Mouse (Mus musculus) liver, embryonic 14.5 days (tissue): Measurements from ENCODE around the gene Dlx2. TPM values are rescaled to one million over a fixed set of nuclear protein-coding genes. Genes with fewer than 3 reads are reported as not detected.

Experiments used
- ATAC-seq: fragments of 200-750 bp; cut with Nextera tagmentation; 2 replicates; pipeline ENCODE4 v1.8.0; 2017; ENCODE audit warnings: moderate number of reproducible peaks, mild to moderate bottlenecking, moderate library complexity; ENCODE audit not compliant: insufficient read depth
- DNase-seq, 3 experiments: peaks; one replicate each; pipeline ENCODE4 v3.0.0-alpha.2; 2012 to 2013; ENCODE audit warnings: low read depth in 3 of 3, low spot score in 3 of 3
- H3K27ac ChIP-seq: fragments of 300-500 bp; sonication (generic); 2 replicates; pipeline ENCODE4 v1.5.1; 2014; ENCODE audit warnings: moderate library complexity, mild to moderate bottlenecking, control low read depth, inconsistent platforms
- H3K27me3 ChIP-seq: fragments of 300-500 bp; sonication (generic); 2 replicates; pipeline ENCODE4 v1.6.1; 2014; ENCODE audit warnings: mild to moderate bottlenecking, low read length, moderate library complexity; ENCODE audit not compliant: control insufficient read depth, insufficient read depth
- H3K36me3 ChIP-seq: fragments of 300-500 bp; sonication (generic); replicated peaks from 2 replicates; pipeline ENCODE4 v1.6.1; 2014; ENCODE audit warnings: low read depth; ENCODE audit not compliant: control insufficient read depth, insufficient read depth
- H3K4me1 ChIP-seq, 2 experiments: fragments of 200-500 bp in 1 of 2; fragments of 300-500 bp in 1 of 2; sonication (generic) in 1 of 2; replicated peaks; 2 replicates each; pipeline ENCODE4 v1.6.1; 2012 to 2014; ENCODE audit warnings: antibody characterized with exemption in 1 of 2, inconsistent platforms in 1 of 2, low read length in 1 of 2; ENCODE audit not compliant: control insufficient read depth in 2 of 2, insufficient read depth in 2 of 2
- H3K4me2 ChIP-seq: fragments of 300-500 bp; sonication (generic); 2 replicates; pipeline ENCODE4 v1.6.1; 2014; ENCODE audit warnings: low read depth, mild to moderate bottlenecking, control low read depth, moderate library complexity
- H3K4me3 ChIP-seq, 2 experiments: fragments of 200-500 bp in 1 of 2; fragments of 300-500 bp in 1 of 2; sonication (generic) in 1 of 2; 2 replicates each; pipeline ENCODE4 v1.5.1; 2012 to 2014; ENCODE audit warnings: low read depth in 2 of 2, low read length in 2 of 2, mild to moderate bottlenecking in 2 of 2, control low read depth in 1 of 2, inconsistent platforms in 1 of 2, moderate library complexity in 1 of 2; ENCODE audit not compliant: insufficient read depth in 1 of 2
- H3K9ac ChIP-seq: fragments of 300-500 bp; sonication (generic); replicated peaks from 2 replicates; pipeline ENCODE4 v1.6.1; 2014; ENCODE audit warnings: mild to moderate bottlenecking, control low read depth, moderate library complexity
- H3K9me3 ChIP-seq: fragments of 300-500 bp; sonication (generic); 2 replicates; pipeline ENCODE4 v1.6.1; 2016; ENCODE audit warnings: low read length, mixed read lengths; ENCODE audit not compliant: control insufficient read depth
- CTCF ChIP-seq: IDR thresholded peaks from 2 replicates; pipeline ENCODE4 v1.5.1; 2016; ENCODE audit warnings: antibody characterized with exemption, low read depth, control low read depth
- EP300 ChIP-seq: IDR thresholded peaks from 2 replicates; pipeline ENCODE4 v1.6.1; 2016; ENCODE audit warnings: antibody characterized with exemption, low read depth
- WGBS: fragments of 180-500 bp; shearing (Covaris S2); extraction: QIAGEN DNeasy Blood & Tissue Kit; methylation state at CpG from one replicate; pipeline ENCODE4 v1.1.7; 2014; ENCODE audit not compliant: insufficient replicate concordance; 5-methylcytosine and 5-hydroxymethylcytosine counted together
- polyA plus RNA-seq, 2 experiments: library from polyadenylated mRNA; depleted of rRNA in 1 of 2; stranded (reverse) in 1 of 2; unstranded in 1 of 2; fragments of >200 nt; fragmentation: Nextera tagmentation in 1 of 2; extraction: Ambion mirVana in 1 of 2; gene quantifications; 2 replicates each; pipeline versions ENCODE4 v1.2.1 to v1.2.3; 2012 to 2014

Gene Dlx2
- polyA plus RNA-seq, 2 experiments = 0.01 TPM; not detected in 1

GRCm38 (mm10) chr2:71547829-71548228, 1.3 kb upstream of the Dlx2 start:
- Histone ChIP-seq H3K27me3 (peaks cover 93% of the 10 kb centered on the region), H3K4me2 (no peak overlapping the region), H3K4me3 (no peak overlapping the region), H3K27ac (no peak overlapping the region), H3K36me3 (no peaks in the 10 kb centered on the region), H3K9me3 (no peaks in the 10 kb centered on the region), H3K9ac (no peak overlapping the region), H3K4me1 (no peaks in the 10 kb centered on the region; a peak in 1 of 4 replicates)
- ATAC-seq = no peak
- 1% methylated on average over 8 of the region's 8 CpGs for WGBS
- TF ChIP-seq CTCF = peak; percentile 90
- no peak for TF ChIP-seq EP300
- DNase-seq = peak; percentile 41 to 56 (median 44)

GRCm38 (mm10) chr2:71545882-71546639, 493 bp downstream of the Dlx2 start:
- Histone ChIP-seq H3K9me3 (no peaks in the 10 kb centered on the region), H3K4me3 (peak overlapping the region; percentile 16 to 51; a peak in 3 of 4 replicates), H3K4me1 (no peaks in the 10 kb centered on the region; a peak in 1 of 4 replicates), H3K4me2 (peak overlapping the region; percentile 71), H3K9ac (no peak overlapping the region), H3K27ac (no peak overlapping the region), H3K27me3 (peaks cover 94% of the 10 kb centered on the region), H3K36me3 (no peaks in the 10 kb centered on the region)
- no peak for ATAC-seq
- DNase-seq = no peak
- under 1% methylated on average over 55 of the region's 59 CpGs for WGBS
- TF ChIP-seq EP300 = no peak
- TF ChIP-seq CTCF = no peak

- Histone ChIP-seq H3K9ac (no peak overlapping the region), H3K4me3 (no peak overlapping the region; a peak in 1 of 4 replicates), H3K27me3 (peaks cover 96% of the 10 kb centered on the region), H3K27ac (no peak overlapping the region), H3K4me2 (no peak overlapping the region), H3K4me1 (no peaks in the 10 kb centered on the region; a peak in 1 of 4 replicates), H3K9me3 (no peaks in the 10 kb centered on the region), H3K36me3 (no peaks in the 10 kb centered on the region)
- ATAC-seq (no peak), DNase-seq (no peak)
- WGBS = 2% methylated on average over 32 of the region's 32 CpGs
- no peak for TF ChIP-seq CTCF
- no peak for TF ChIP-seq EP300
Measured at GRCm38 (mm10) chr2:71545401-71545881, 1.1 kb downstream of the Dlx2 start.

- H3K36me3 ChIP-seq = no peaks in the 10 kb centered on the region
Measured at GRCm38 (mm10) chr2:71544391-71545285, 1.9 kb downstream of the Dlx2 start.

GRCm38 (mm10) chr2:71543948-71544347, 2.6 kb downstream of the Dlx2 start:
- Histone ChIP-seq H3K4me3 (no peak overlapping the region), H3K4me2 (no peak overlapping the region), H3K27me3 (peaks cover 96% of the 10 kb centered on the region), H3K9me3 (no peaks in the 10 kb centered on the region), H3K9ac (no peak overlapping the region), H3K27ac (no peak overlapping the region), H3K4me1 (no peaks in the 10 kb centered on the region; a peak in 1 of 4 replicates), H3K36me3 (no peaks in the 10 kb centered on the region)
- ATAC-seq (no peak), DNase-seq (no peak)
- WGBS = 4% methylated on average over 20 of the region's 20 CpGs
- TF ChIP-seq EP300 = no peak
- TF ChIP-seq CTCF = no peak

More at GRCm38 (mm10) chr2:71544391-71545285, 1.9 kb downstream of the Dlx2 start:
- Histone ChIP-seq H3K27me3 (peaks cover 96% of the 10 kb centered on the region), H3K4me3 (no peak overlapping the region), H3K4me2 (no peak overlapping the region), H3K9ac (no peak overlapping the region), H3K4me1 (no peaks in the 10 kb centered on the region; a peak in 1 of 4 replicates), H3K27ac (no peak overlapping the region), H3K9me3 (no peaks in the 10 kb centered on the region)
- TF ChIP-seq CTCF (no peak), EP300 (no peak)
- ATAC-seq (no peak), DNase-seq (no peak)
- WGBS = 1% methylated on average over 61 of the region's 61 CpGs
